Mouse (Mus musculus) thymus, adult 2 months (tissue): Measurements from ENCODE around the gene Olfr1500.

Experiments used
- CTCF ChIP-seq: fragments of 200-500 bp; IDR thresholded peaks from 2 replicates; pipeline ENCODE4 v1.5.1; 2012; ENCODE audit warnings: mild to moderate bottlenecking, control low read depth, low read length, moderate library complexity, borderline replicate concordance; ENCODE audit not compliant: control insufficient read depth, poor library complexity, insufficient read depth; ENCODE audit errors: extremely low read depth
- POLR2A ChIP-seq: fragments of 200-500 bp; IDR thresholded peaks from 2 replicates; pipeline ENCODE4 v1.6.1; 2012; ENCODE audit warnings: mild to moderate bottlenecking, low read length, control low read depth, moderate library complexity; ENCODE audit not compliant: control insufficient read depth, poor library complexity, insufficient read depth; ENCODE audit errors: extremely low read depth

DNA sequence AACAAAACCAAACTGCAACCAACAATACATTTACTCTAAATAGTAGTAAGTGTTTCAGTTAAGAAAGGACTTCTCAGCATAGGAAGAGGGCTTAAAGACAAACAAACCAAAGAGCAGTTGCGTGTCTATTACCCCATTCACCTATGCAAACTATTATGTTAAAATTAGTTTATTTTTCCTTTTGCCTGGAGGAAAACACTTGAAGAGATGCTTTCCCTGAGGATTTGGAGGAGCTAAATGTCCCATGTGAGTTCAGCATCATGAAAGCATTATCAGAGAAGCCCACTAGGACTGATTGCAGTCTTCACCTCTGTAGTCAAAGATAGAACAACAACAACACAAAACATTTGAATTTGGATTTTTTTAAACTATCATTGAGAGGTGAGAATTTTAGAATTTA lies 52.7 kb downstream of the Olfr1500 start, which contains the start of gene Olfr1496:
- no peak for TF ChIP-seq CTCF
- TF ChIP-seq POLR2A, result no peak
